14 mouse cellular contexts compared by ENCODE assay signal in genomic region chr10:117659430-117659813, GRCm38 (mm10).
"Had no signal": no experiment of that assay in that cellular context is flagged by ENCODE, and none has a peak within 500 bp of the region (broad histone marks: within the 10 kb centered on the region; RNA-seq: fewer than 3 reads in every experiment).

No protein-coding gene starts in this region.

- H3K9ac ChIP-seq: intestine, embryonic 15.5 days; kidney, embryonic 15.5 days; liver, embryonic 13.5 days; liver, postnatal 0 days; lung, embryonic 15.5 days; midbrain, embryonic 15.5 days; neural tube, embryonic 13.5 days had no signal

- H3K27ac ChIP-seq: intestine, embryonic 15.5 days; kidney, embryonic 15.5 days; liver, embryonic 13.5 days; lung, embryonic 15.5 days; macrophage; midbrain, embryonic 15.5 days; neural tube, embryonic 13.5 days had no signal

- H3K9me3 ChIP-seq: intestine, embryonic 15.5 days; kidney, embryonic 15.5 days; liver, embryonic 13.5 days; lung, embryonic 15.5 days; megakaryocyte, embryonic 14.5 days; midbrain, embryonic 15.5 days; neural tube, embryonic 13.5 days had no signal

- DNase-seq: kidney, adult 18-20 months; kidney, postnatal 14 days; liver, embryonic 13.5 days; liver, postnatal 0 days; lung, postnatal 14 days; right cerebral cortex, postnatal 14 days had no signal

- H3K4me2 ChIP-seq: intestine, embryonic 15.5 days; kidney, embryonic 15.5 days; liver, embryonic 13.5 days; lung, embryonic 15.5 days; midbrain, embryonic 11.5 days; midbrain, embryonic 15.5 days; neural tube, embryonic 13.5 days had no signal

- H3K27me3 ChIP-seq: intestine, embryonic 15.5 days; kidney, embryonic 15.5 days; liver, embryonic 13.5 days; lung, embryonic 15.5 days; midbrain, embryonic 15.5 days; neural tube, embryonic 13.5 days had no signal

- H3K36me3 ChIP-seq: intestine, embryonic 15.5 days; kidney, embryonic 15.5 days; liver, embryonic 13.5 days; lung, embryonic 15.5 days; midbrain, embryonic 15.5 days; neural tube, embryonic 13.5 days had no signal

- ATAC-seq: intestine, embryonic 15.5 days; liver, postnatal 0 days; midbrain, embryonic 15.5 days had no signal

- H3K4me3 ChIP-seq: intestine, embryonic 15.5 days; kidney, embryonic 15.5 days; liver, embryonic 13.5 days; lung, embryonic 15.5 days; megakaryocyte, embryonic 14.5 days; midbrain, embryonic 15.5 days; neural tube, embryonic 13.5 days had no signal

- H3K4me1 ChIP-seq: intestine, embryonic 15.5 days; megakaryocyte, embryonic 14.5 days; midbrain, embryonic 15.5 days had no signal
